Mouse (Mus musculus): Measurements from ENCODE around the gene Trim58.

DNA sequence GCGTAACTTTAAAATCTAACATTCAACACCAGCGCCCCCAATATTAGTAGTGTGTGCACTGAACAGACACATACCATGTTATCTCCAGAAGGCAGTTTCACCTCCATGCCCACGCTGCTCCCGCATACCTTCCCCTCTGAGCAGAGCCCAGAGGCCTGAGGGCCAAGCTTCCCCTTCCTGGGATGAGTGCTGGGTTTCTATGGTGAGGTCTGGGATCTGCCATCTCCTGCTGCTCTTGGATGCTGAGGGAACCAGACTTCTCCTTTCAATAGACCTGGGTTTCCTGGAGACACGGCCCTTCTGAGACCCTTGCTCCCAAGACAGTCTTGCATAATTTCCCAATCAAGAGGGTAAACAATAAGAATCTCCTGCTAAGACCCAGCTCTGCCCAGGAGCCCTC, 9.9 kb upstream of the Trim58 start, which contains the start of gene Olfr323:
- no peak for TF ChIP-seq CTCF (IDR thresholded peaks at IDR 0.05; ENCODE audit: low read depth, low read length)
- TF ChIP-seq POLR2AphosphoS5 (IDR thresholded peaks at IDR 0.05; ENCODE audit: insufficient replicate concordance, low read depth, low read length): no peak
- no peak for TF ChIP-seq TAL1 (conservative IDR thresholded peaks at IDR 0.05; ENCODE audit: low read depth, low read length)
- TF ChIP-seq GATA1 (IDR thresholded peaks at IDR 0.05; ENCODE audit: borderline replicate concordance, low read length): no peak
- TF ChIP-seq GATA2 (IDR thresholded peaks at IDR 0.05; ENCODE audit: borderline replicate concordance, low read depth, low read length): no peak
